Mouse (Mus musculus): ENCODE measurements around the gene Enkur. TPM values are rescaled to one million over a fixed set of nuclear protein-coding genes. Genes with fewer than 3 reads are reported as not detected.

Enkur gene
- polyA plus RNA-seq, 1 experiment from 2014 or later: 0.42 TPM

DNA sequence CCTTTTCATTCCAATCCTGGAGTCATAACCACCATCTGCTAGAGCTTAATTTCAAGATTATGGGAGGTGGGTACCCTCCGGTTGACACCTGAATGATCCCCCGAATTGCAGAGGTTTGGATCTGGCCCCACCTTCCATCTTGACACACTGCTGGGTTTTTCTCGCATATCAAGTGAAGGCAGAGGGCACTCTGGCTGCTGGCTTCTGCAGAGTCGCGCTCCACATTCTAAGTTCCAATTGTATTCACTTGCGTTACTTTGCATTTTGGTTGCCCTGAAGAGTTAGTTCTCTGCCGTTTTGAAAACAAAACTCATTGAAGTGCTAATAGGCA is 64.0 kb downstream of the Enkur start:
- 0 out of 2 replicates have a peak overlapping the region, but pooled peaks have one; percentile 33 for H3K27ac ChIP-seq (ENCODE audit: low read length)
- peak overlapping the region; percentile 48 for H3K4me3 ChIP-seq (ENCODE audit: low read depth, low read length)
- H3K36me3 ChIP-seq (ENCODE audit: control insufficient read depth, insufficient read depth, low read length): no peaks in the 10 kb centered on the region
- H3K4me1 ChIP-seq (ENCODE audit: control insufficient read depth, insufficient read depth, low read length): no peaks in the 10 kb centered on the region; the same call in 1 of the 2 replicates
- 16% methylated on average over 7 of the region's 7 CpGs for WGBS
- H3K9me3 ChIP-seq (ENCODE audit: control insufficient read depth, low read depth, low read length): no peaks in the 10 kb centered on the region
- no peaks in the 10 kb centered on the region for H3K27me3 ChIP-seq (ENCODE audit: control insufficient read depth, insufficient read depth, low read length)
- peak overlapping the region; percentile 100 for H3K4me2 ChIP-seq (replicated peaks; ENCODE audit: low read depth, low read length)
- 0 out of 2 replicates have a peak overlapping the region, but pooled peaks have one; percentile 58 for H3K9ac ChIP-seq (replicated peaks; ENCODE audit: low read depth, low read length)
- no peak for ATAC-seq (ENCODE audit: insufficient number of reproducible peaks, insufficient read depth, low FRiP score, low read depth)

Other genes with a start within 250 kb of the Enkur start
- gene Arhgap21, start 236.5 kb downstream of the Enkur start, polyA plus RNA-seq (2014; fragmentation: Nextera tagmentation; extraction: Ambion mirVana): 17.2 and 19.2 TPM in 2 replicates
- 10.1 and 10.9 TPM in 2 replicates for gene Thnsl1, start 359 bp upstream of the Enkur start, polyA plus RNA-seq (2014; fragmentation: Nextera tagmentation; extraction: Ambion mirVana)
- 0.04 and 0.20 TPM in 2 replicates for gene Gpr158, start 162.2 kb upstream of the Enkur start, polyA plus RNA-seq (2014; fragmentation: Nextera tagmentation; extraction: Ambion mirVana)

Measured in stomach, embryonic 14.5 days (tissue).